8 mouse cellular contexts compared by ENCODE assay signal in genomic region chr17:34564003-34564421, GRCm38 (mm10). TPM values are rescaled to one million over a fixed set of nuclear protein-coding genes. Genes with fewer than 3 reads are reported as not detected.
DNase-seq lines count a peak whose midpoint lies in the region; ATAC-seq and TF ChIP-seq lines count a peak whose summit lies in the region.

Gene Notch4 (plus strand): TSS chr17:34564268.

- peak within 1 kb of the TSS; percentile 58 for H3K27ac ChIP-seq in intestine, postnatal 0 days (ENCODE audit: low read depth, low read length)

- H3K27me3 ChIP-seq in intestine, postnatal 0 days (replicated peaks; ENCODE audit: control insufficient read depth, insufficient read depth, low read length) = no peaks in the 10 kb centered on the region

- no peak within 1 kb of the TSS for H3K9ac ChIP-seq in intestine, postnatal 0 days (ENCODE audit: low read depth, low read length)

- H3K4me1 ChIP-seq in intestine, postnatal 0 days (replicated peaks; ENCODE audit: control insufficient read depth, insufficient read depth, low read length) = no peaks in the 10 kb centered on the region
- peaks cover 15% of the 10 kb centered on the region for H3K4me1 ChIP-seq in lung, adult 2 months (ENCODE audit: control insufficient read depth, insufficient read depth, low read length)

- 9% methylated on average over 6 of the region's 6 CpGs for WGBS in intestine, postnatal 0 days
- WGBS in lung, adult 2 months = 5% methylated on average over 6 of the region's 6 CpGs

- no peak for TF ChIP-seq CTCF in intestine, postnatal 0 days (IDR thresholded peaks at IDR 0.05; ENCODE audit: low read depth)
- no peak for TF ChIP-seq CTCF in lung, adult 2 months (IDR thresholded peaks at IDR 0.05; ENCODE audit: insufficient read depth, low read length)

- TF ChIP-seq POLR2A in lung, adult 2 months (IDR thresholded peaks at IDR 0.05; ENCODE audit: borderline replicate concordance, extremely low read depth, low read depth, low read length) = peak; percentile 92; the same call in 1 of the 2 replicates

- H3K4me3 ChIP-seq in intestine, postnatal 0 days (ENCODE audit: low read depth, low read length) = no peak within 1 kb of the TSS; the same call in 1 of the 2 replicates
- H3K4me3 ChIP-seq in lung, adult 2 months (replicated peaks; ENCODE audit: extremely low read depth, low read depth, low read length) = peak within 1 kb of the TSS; percentile 64

- no peaks in the 10 kb centered on the region for H3K9me3 ChIP-seq in intestine, postnatal 0 days (ENCODE audit: control insufficient read depth)

- peak; percentile 38 for DNase-seq in 3134 (ENCODE audit: extremely low read depth, insufficient read length, low spot score)
- peak; percentile 66 for DNase-seq in adrenal gland, adult 2 months
- DNase-seq in lung, adult 2 months = peak; percentile 30
- DNase-seq in urinary bladder, adult 18-20 months (ENCODE audit: low spot score in 2 of 2) = no peak
- DNase-seq in urinary bladder, postnatal 10 days (ENCODE audit: low spot score) = no peak
- DNase-seq in layer of hippocampus, adult 18-20 months (ENCODE audit: low spot score in 2 of 2) = no peak

- 0 out of 2 replicates have a peak, but pooled peaks have one; percentile 13 for ATAC-seq in granulocyte monocyte progenitor cell, adult 5-6 weeks (replicated peaks; ENCODE audit: poor library complexity, severe bottlenecking)
- peak; percentile 28; the same call in 1 of the 2 replicates for ATAC-seq in intestine, postnatal 0 days

- no peaks in the 10 kb centered on the region; the same call in 1 of the 2 replicates for H3K36me3 ChIP-seq in intestine, postnatal 0 days (ENCODE audit: control insufficient read depth, insufficient read depth)

- peak within 1 kb of the TSS; percentile 40 for H3K4me2 ChIP-seq in intestine, postnatal 0 days (replicated peaks; ENCODE audit: low read depth)

RNA-seq across cellular contexts. Expression of gene Notch4, which starts in this region (rescaled TPM):
- 10 to 100 TPM; 22.1 to 24.6 TPM for total RNA-seq in adrenal gland, adult 2 months (2021)
- 78.6 and 90.4 TPM in 2 replicates for polyA plus RNA-seq in adrenal gland, adult 2 months (2012; rRNA removed)
- total RNA-seq in granulocyte monocyte progenitor cell, adult 5-6 weeks (2014; fragmentation: Nextera tagmentation) = 0.17 and 0.43 TPM in 2 replicates
- total RNA-seq in granulocyte monocyte progenitor cell, adult 5-6 weeks (2017) = 0.31 and 0.52 TPM in 2 replicates
- 1.4 and 3.2 TPM in 2 replicates for polyA plus RNA-seq in intestine, postnatal 0 days (2015; fragmentation: Nextera tagmentation; extraction: Ambion mirVana)
- polyA plus RNA-seq in lung, adult 2 months (2012; rRNA removed) = 105 and 168 TPM in 2 replicates
- total RNA-seq in layer of hippocampus, adult 18-20 months (2021) = 1 to 10 TPM; 9.0 TPM

Comparison
In these comparisons a context has a peak if more than half of its experiments do, and no peak if none do; other contexts are left out.
1. RNA of gene Notch4 (total RNA-seq): 22.1 to 24.6 TPM in adrenal gland, adult 2 months and 9.0 TPM in layer of hippocampus, adult 18-20 months; 0.17 to 0.52 TPM in granulocyte monocyte progenitor cell, adult 5-6 weeks; every median in the first group is over 4 times any median in the second.
2. RNA of gene Notch4 (polyA plus RNA-seq): 105 to 168 TPM in lung, adult 2 months and 78.6 to 90.4 TPM in adrenal gland, adult 2 months; 1.4 to 3.2 TPM in intestine, postnatal 0 days; every median in the first group is over 10 times any median in the second.
3. Peak in ATAC-seq in granulocyte monocyte progenitor cell, adult 5-6 weeks; RNA of the gene not detected or under 1 TPM.
4. DNase-seq: peak in 3134 (single experiment), adrenal gland, adult 2 months (single experiment) and lung, adult 2 months (single experiment); none in urinary bladder, adult 18-20 months (0 of 2), urinary bladder, postnatal 10 days (single experiment) and layer of hippocampus, adult 18-20 months (0 of 2).